Mouse (Mus musculus) T-helper 17 cell (primary cell): ENCODE data around the gene Itgb1bp1.

Source experiments
- in situ Hi-C, 2 experiments: fragments of 300-600 bp; cut with MboI, MseI; formaldehyde crosslinking; loops; 1 replicate in 1 of 2; 2 replicates in 1 of 2; pipeline ENCODE4 v1.15.1; 2025; ENCODE audit warnings: high pct_unique_total_duplicates in 2 of 2

The Itgb1bp1 gene

GRCm38 (mm10) chr12:21260494-21261256 is 25.4 kb downstream of the Itgb1bp1 start:
- in situ Hi-C loops, result loop anchor here (10.0 to 25.0 kb wide), 3 partner anchors 173 to 323 kb away; no protein-coding TSS in a partner anchor

GRCm38 (mm10) chr12:21247711-21248392 is 38.2 kb downstream of the Itgb1bp1 start:
- in situ Hi-C loops, result no loop called here

GRCm38 (mm10) chr12:21244375-21244960 is 41.6 kb downstream of the Itgb1bp1 start:
- in situ Hi-C loops, result no loop called here

GRCm38 (mm10) chr12:21241965-21242364 is 44.1 kb downstream of the Itgb1bp1 start:
- in situ Hi-C loops, result no loop called here

- in situ Hi-C loops, result no loop called here
These were observed 51.5 kb downstream of the Itgb1bp1 start for GRCm38 (mm10) chr12:21234560-21234959.

GRCm38 (mm10) chr12:21233727-21234126 is 52.4 kb downstream of the Itgb1bp1 start:
- in situ Hi-C loops, result no loop called here

- in situ Hi-C loops, result no loop called here
These were observed 56.8 kb downstream of the Itgb1bp1 start for GRCm38 (mm10) chr12:21229076-21229918.

- in situ Hi-C loops, result no loop called here
These were observed 57.4 kb downstream of the Itgb1bp1 start for GRCm38 (mm10) chr12:21228650-21229049.

GRCm38 (mm10) chr12:21227076-21227980 is 58.8 kb downstream of the Itgb1bp1 start:
- in situ Hi-C loops, result no loop called here

- in situ Hi-C loops, result no loop called here
These were observed 59.8 kb downstream of the Itgb1bp1 start for GRCm38 (mm10) chr12:21226316-21226715.

GRCm38 (mm10) chr12:21225358-21225757 is 60.7 kb downstream of the Itgb1bp1 start:
- in situ Hi-C loops, result no loop called here

- in situ Hi-C loops, result no loop called here
These were observed 62.2 kb downstream of the Itgb1bp1 start for GRCm38 (mm10) chr12:21223923-21224322.

- in situ Hi-C loops, result no loop called here
These were observed 65.5 kb downstream of the Itgb1bp1 start for GRCm38 (mm10) chr12:21220596-21220995.

GRCm38 (mm10) chr12:21217776-21218444 is 68.2 kb downstream of the Itgb1bp1 start:
- in situ Hi-C loops, result no loop called here

GRCm38 (mm10) chr12:21214551-21215165 is 71.4 kb downstream of the Itgb1bp1 start:
- in situ Hi-C loops, result no loop called here

- in situ Hi-C loops, result no loop called here
These were observed 73.2 kb downstream of the Itgb1bp1 start for GRCm38 (mm10) chr12:21212876-21213275.

GRCm38 (mm10) chr12:21209273-21209672 is 76.8 kb downstream of the Itgb1bp1 start:
- in situ Hi-C loops, result no loop called here

- in situ Hi-C loops, result no loop called here
These were observed 77.8 kb downstream of the Itgb1bp1 start for GRCm38 (mm10) chr12:21208172-21208795.

GRCm38 (mm10) chr12:21207422-21207821 is 78.7 kb downstream of the Itgb1bp1 start:
- in situ Hi-C loops, result no loop called here
